Mouse (Mus musculus) kidney, adult 9 months (tissue): Measurements from ENCODE around the gene Trio.

Source experiments
- DNase-seq: peaks from one replicate; pipeline ENCODE4 v3.0.0; 2022

Trio gene

GRCm38 (mm10) chr15:27790699-27791098, 234.9 kb downstream of the Trio start:
- no peak for DNase-seq

- DNase-seq, result no peak
Measured at GRCm38 (mm10) chr15:27789325-27789724, 236.3 kb downstream of the Trio start.

DNA sequence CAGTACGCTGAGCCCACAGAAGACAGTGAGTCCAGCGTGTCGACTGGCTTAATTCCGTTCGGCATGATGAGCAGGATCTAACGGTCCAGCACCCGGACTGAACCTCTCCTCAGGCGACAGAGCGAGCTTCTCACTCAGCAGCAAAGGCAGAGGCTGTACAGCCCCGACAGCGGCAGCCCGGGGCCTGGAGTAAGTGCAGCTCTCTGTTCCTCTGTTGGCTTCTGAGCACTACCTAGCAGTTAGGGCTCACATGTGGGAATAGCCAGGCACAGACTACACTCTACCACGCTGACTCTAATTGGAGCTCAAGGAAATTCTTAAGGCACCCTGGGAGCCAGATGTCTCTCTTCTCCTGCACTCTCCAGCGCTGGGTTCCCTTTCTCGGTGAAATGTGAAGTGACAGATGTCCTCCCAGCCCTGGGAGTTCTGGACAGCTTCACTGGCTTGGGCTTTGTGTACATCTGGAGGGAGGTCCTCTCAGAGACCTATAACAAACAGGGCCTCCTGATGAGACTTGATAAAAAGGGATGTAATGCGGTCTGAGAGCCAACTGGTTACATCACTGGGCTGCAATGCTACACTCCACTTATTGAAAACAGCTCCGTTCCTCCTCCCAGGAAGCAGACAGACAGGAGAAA, 237.4 kb downstream of the Trio start:
- DNase-seq, result no peak

DNA sequence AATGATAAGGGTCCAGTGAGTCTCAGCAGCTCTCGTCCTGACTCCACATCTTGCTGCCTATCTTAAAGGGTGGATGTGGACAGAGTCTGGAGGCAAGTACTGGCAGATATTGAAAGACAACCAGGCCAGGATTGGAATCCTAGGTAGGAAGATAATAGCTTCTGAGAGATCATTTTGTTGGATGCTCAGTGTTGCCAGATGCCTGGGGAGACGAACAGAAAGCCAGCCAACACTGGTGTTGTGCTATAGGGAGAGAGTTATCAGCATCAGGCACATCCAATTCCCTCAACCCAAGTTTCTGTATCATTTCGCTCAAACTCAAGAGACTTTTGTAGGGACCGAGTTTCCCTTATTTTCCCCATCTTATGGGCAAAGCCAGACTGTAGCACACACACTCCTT, 238.5 kb downstream of the Trio start:
- no peak for DNase-seq

DNA sequence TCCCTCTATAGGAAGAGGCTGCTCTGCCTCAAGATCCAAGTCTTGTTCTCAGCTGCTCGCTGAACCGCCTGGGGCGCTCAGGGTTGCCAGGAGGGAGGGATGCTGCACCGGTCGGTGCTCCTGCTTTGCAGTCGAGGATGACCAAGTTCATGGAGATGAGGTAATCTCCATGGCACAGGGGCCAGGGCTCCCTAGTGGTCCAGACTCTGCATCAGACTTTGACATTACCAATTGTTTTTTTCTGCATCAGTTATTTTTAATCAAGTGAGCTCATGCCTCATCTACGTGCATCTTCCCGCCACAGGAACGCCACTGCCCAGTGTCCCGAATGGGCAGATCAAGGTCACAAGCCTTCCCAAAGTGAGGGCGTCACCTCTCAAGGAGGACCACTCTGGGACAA, 239.2 kb downstream of the Trio start:
- no peak for DNase-seq

GRCm38 (mm10) chr15:27785280-27786001, 240.2 kb downstream of the Trio start:
- DNase-seq, result peak; percentile 42

- DNase-seq, result peak; percentile 81
Measured at GRCm38 (mm10) chr15:27784126-27784563, 241.5 kb downstream of the Trio start.

- peak; percentile 54 for DNase-seq
Measured at GRCm38 (mm10) chr15:27783541-27784125, 242.0 kb downstream of the Trio start.

GRCm38 (mm10) chr15:27783092-27783491, 242.6 kb downstream of the Trio start:
- peak; percentile 41 for DNase-seq

GRCm38 (mm10) chr15:27782383-27783036, 243.1 kb downstream of the Trio start:
- peak; percentile 79 for DNase-seq

DNA sequence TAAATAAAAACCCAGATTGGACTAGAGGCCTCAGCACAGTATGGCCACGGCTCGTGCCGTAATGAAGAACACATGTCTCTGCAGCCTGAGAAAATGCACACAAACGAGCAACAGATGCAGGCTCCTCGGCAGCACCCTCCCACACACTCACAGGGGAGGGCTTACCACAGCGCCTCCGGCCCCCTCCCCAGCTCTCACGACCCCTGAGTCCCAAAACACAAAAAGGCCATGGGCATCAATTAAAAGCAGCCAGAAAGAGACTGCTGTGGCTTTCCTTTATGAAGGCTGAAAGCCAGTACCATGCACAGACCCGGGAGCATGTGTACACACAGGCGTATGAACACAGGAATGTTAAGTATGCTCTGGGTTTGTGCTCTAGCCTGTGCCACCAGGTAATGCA, 245.8 kb downstream of the Trio start:
- no peak for DNase-seq

- DNase-seq, result no peak
Measured at GRCm38 (mm10) chr15:27779398-27779797, 246.2 kb downstream of the Trio start.

DNA sequence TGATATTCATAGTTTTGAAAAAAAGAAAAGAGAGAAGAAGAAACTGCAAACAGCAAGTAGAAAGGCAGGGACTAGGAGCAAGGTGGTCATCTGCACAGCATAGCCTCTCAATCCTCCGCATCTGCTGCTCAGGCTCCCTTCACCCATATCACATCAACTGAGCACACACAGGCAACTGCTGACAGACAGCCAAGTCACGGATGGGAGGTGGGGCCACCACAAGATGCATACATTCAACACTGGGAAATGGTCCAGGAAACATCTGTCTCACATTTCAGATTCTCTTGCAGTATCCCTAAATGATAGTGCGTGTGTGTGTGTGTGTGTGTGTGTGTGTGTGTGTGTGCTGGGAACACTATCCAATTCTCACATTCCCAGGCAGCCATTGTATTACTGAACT, 247.4 kb downstream of the Trio start:
- no peak for DNase-seq

DNA sequence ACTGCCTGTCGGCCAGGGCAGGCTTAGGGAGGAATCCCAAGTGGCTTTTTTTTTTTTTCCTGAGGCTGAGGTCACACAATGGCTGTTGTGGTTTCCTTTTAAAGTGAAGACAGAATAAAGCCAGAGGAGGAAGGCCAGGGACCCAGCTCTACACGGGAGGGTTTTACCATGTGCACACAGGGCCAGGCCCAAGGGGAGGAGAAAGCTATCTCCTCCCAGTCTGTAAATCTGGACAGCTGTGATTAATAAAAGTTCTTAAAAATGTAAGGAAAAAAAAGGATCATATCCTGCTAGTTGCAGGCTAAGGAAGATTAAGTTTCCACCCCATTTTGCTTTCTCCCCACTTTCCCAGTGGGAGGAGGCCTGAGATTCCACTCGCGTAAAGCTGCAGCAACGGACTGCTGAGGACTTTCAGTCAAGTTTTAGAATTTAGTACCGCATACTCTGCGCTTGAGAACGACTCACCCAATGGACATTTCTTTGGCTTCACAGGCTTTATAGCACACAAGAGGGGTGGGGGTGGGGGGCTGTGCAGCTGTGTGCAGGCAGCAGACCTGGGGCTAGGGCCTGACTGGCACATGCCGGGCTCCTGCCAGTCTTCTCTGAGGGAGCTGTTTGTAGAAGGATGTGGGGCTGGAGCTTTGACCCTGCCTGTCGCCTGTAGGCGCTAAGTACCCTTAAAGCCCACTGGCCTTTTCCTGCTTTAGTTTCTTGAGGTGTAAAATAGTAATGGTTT, 248.0 kb downstream of the Trio start:
- no peak for DNase-seq

- no peak for DNase-seq
Measured at GRCm38 (mm10) chr15:27774481-27774880, 251.2 kb downstream of the Trio start.

DNA sequence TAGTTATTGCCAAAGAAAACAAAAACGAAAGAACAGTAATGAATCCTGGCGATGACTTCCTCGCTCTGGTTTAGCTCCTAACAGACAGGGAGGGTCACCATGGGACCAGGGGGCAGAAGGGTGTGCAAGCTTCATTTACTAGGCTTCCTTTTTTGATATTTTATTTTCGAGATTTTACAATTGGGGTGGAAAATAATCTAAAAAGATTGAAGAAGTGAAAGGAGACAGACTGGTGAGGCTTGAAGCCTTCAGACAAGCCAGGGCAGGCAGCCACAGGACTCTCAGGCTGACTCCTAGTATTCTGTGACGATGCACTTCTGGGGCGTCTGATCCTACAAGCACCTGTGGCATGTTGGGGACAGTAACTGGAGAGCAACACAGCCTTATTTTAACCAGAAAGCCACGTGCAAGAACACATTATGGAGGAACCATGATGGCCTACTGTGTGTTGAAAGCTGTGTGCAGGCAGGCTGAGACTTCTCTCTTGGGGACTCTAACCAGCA, 253.5 kb downstream of the Trio start:
- no peak for DNase-seq

- no peak for DNase-seq
Measured at GRCm38 (mm10) chr15:27771581-27771980, 254.1 kb downstream of the Trio start.

GRCm38 (mm10) chr15:27770513-27771196, 255.0 kb downstream of the Trio start:
- DNase-seq, result no peak

GRCm38 (mm10) chr15:27761416-27761815, 264.2 kb downstream of the Trio start:
- DNase-seq, result no peak

GRCm38 (mm10) chr15:27760655-27761054, 265.0 kb downstream of the Trio start:
- no peak for DNase-seq

DNA sequence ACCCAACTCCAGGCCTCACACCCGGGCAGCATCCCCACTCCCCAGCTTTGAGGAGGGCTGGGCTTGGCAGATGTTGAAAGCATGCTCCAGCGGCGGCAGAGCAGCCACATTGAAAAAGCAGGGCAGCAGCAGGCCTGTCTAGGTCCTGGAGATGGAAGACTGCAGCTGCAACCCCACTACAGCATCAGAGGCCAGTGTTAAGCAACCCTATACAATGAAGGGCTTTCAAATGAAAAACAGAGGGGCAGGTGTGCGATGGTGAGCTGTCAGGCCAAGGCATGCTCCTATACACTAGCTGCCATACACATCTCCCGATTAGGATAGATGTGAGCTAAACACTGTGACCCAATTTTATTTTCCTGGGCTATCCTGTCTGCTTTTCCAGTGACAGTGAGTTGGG, 265.8 kb downstream of the Trio start:
- no peak for DNase-seq

DNA sequence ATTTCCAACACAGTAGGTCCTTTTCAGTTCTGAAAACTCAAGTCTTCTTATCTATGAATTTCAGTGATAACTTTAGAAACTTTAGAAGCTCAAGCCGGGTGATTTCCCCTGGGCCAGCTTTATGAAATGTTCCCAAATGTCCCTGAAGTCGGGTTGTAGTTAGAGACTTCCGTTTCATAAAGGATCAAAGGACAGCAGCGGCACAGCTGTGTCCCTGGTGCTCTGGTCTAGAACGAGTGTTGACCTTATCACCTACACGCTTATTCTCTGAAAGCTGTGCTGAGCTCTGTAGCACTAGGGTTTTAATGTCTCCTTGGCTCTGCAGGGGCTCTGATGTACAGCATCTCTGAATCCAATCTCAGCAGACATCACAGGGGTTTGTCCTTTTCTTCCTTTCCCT, 267.0 kb downstream of the Trio start:
- DNase-seq, result no peak
